Comparison of ENCODE assay signal across 19 mouse cellular contexts in the genomic region with DNA sequence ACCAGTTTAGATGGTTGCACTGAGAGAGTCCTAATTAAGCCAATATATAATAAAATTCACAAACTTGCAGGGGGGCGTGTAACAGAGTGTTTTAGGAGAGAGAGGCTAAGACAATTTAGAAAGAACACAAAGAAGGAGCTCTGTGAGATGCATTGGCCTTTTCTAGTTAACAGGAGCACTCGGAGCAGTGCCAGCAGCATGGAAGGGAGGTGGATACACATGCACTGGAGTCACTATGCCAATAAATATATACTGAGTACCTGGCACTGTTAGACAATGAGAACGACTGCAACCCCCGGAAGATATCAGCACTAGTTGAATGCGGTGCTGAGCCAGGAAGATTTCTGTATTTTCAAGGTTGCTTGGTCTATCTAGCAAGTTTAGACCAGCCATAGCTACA. TPM values are rescaled to one million over a fixed set of nuclear protein-coding genes. Genes with fewer than 3 reads are reported as not detected.
DNase-seq lines count a peak whose midpoint lies in the region; ATAC-seq and TF ChIP-seq lines count a peak whose summit lies in the region.
"Had no signal": no experiment of that assay in that cellular context is flagged by ENCODE, and none has a peak within 500 bp of the region (broad histone marks: within the 10 kb centered on the region; RNA-seq: fewer than 3 reads in every experiment).

No protein-coding gene starts in this region.

- DNase-seq in cerebellum, adult 9-10 months = peak; percentile 61
- DNase-seq in layer of hippocampus, adult 2 months (ENCODE audit: low spot score in 2 of 2) = no peak
- DNase-seq in layer of hippocampus, adult 8-10 months (ENCODE audit: low spot score in 2 of 2) = no peak
- DNase-seq in frontal cortex, postnatal 10 days (ENCODE audit: low spot score in 2 of 2) = no peak
- DNase-seq: adrenal gland, adult 2 months; adrenal gland, postnatal 10 days; adrenal gland, postnatal 25 days; cerebellum, adult 9-11 months; embryo, embryonic 11 days had no signal

- H3K27ac ChIP-seq in layer of hippocampus, adult 2 months = peak overlapping the region; percentile 77; the same call in 1 of the 2 replicates
- H3K27ac ChIP-seq: embryonic facial prominence, embryonic 13.5 days; embryonic facial prominence, embryonic 15.5 days; forebrain, embryonic 10.5 days; forebrain, embryonic 12.5 days had no signal

- no peak overlapping the region for H3K4me3 ChIP-seq in layer of hippocampus, adult 2 months
- H3K4me3 ChIP-seq: embryonic facial prominence, embryonic 13.5 days; embryonic facial prominence, embryonic 15.5 days; erythroblast, embryonic 14.5 days; forebrain, embryonic 10.5 days; forebrain, embryonic 12.5 days had no signal

- TF ChIP-seq CTCF in layer of hippocampus, adult 2 months (conservative IDR thresholded peaks at IDR 0.05) = no peak

- ATAC-seq in cerebellum, adult (ENCODE audit: insufficient number of reproducible peaks, low FRiP score, low TSS enrichment) = no peak
- ATAC-seq: forebrain, embryonic 14.5 days; forebrain, embryonic 16.5 days had no signal

RNA-seq across cellular contexts. Expression of gene Mtch2, which starts 2.7 kb away (rescaled TPM):
- total RNA-seq in layer of hippocampus, adult 2 months (2021) = 100 to 1,000 TPM; 114 to 129 TPM
- 100 to 1,000 TPM; 115 to 131 (median 120) TPM for total RNA-seq in layer of hippocampus, adult 8-10 months (2022)

RNA-seq across cellular contexts. Expression of gene C1qtnf4, which starts 41.4 kb away (rescaled TPM):
- 100 to 1,000 TPM; 184 to 200 TPM for total RNA-seq in layer of hippocampus, adult 2 months (2021)
- 100 to 1,000 TPM; 162 to 176 (median 166) TPM for total RNA-seq in layer of hippocampus, adult 8-10 months (2022)
- total RNA-seq: common myeloid progenitor, adult 5-6 weeks; MEL had no signal
